Mouse (Mus musculus) liver, embryonic 12.5 days (tissue): ENCODE data around the gene Srsf6. TPM values are rescaled to one million over a fixed set of nuclear protein-coding genes. Genes with fewer than 3 reads are reported as not detected.
"Not testable (repeated sequence)": the region's sequence is repeated elsewhere in the genome, so short reads cannot be mapped to it uniquely, and the experiment has no call there.

Experiments
- ATAC-seq: fragments of 200-750 bp; cut with Nextera tagmentation; 2 replicates; pipeline ENCODE4 v1.8.0; 2017; ENCODE audit warnings: moderate number of reproducible peaks, mild to moderate bottlenecking, moderate library complexity
- H3K27ac ChIP-seq: fragments of 300-500 bp; sonication (generic); 2 replicates; pipeline ENCODE4 v1.5.1; 2016; ENCODE audit warnings: mild to moderate bottlenecking
- H3K27me3 ChIP-seq: fragments of 300-500 bp; sonication (generic); replicated peaks from 2 replicates; pipeline ENCODE4 v1.6.1; 2016; ENCODE audit warnings: mild to moderate bottlenecking, moderate library complexity
- H3K36me3 ChIP-seq: fragments of 300-500 bp; sonication (generic); 2 replicates; pipeline ENCODE4 v1.6.1; 2016; ENCODE audit warnings: mild to moderate bottlenecking, moderate library complexity
- H3K4me1 ChIP-seq: fragments of 300-500 bp; sonication (generic); 2 replicates; pipeline ENCODE4 v1.6.1; 2016
- H3K4me2 ChIP-seq: fragments of 300-500 bp; sonication (generic); 2 replicates; pipeline ENCODE4 v1.6.1; 2016; ENCODE audit warnings: mild to moderate bottlenecking, moderate library complexity
- H3K4me3 ChIP-seq: fragments of 300-500 bp; sonication (generic); 2 replicates; pipeline ENCODE4 v1.5.1; 2016; ENCODE audit warnings: mild to moderate bottlenecking, moderate library complexity
- H3K9ac ChIP-seq: fragments of 300-500 bp; sonication (generic); 2 replicates; pipeline ENCODE4 v1.6.1; 2016; ENCODE audit warnings: mild to moderate bottlenecking, moderate library complexity
- H3K9me3 ChIP-seq: fragments of 300-500 bp; sonication (generic); replicated peaks from 2 replicates; pipeline ENCODE4 v1.6.1; 2016; ENCODE audit warnings: mild to moderate bottlenecking, moderate library complexity
- WGBS: fragments of 180-500 bp; shearing (Covaris S2); methylation state at CpG from one replicate; pipeline ENCODE4 v1.1.7; 2016; ENCODE audit not compliant: insufficient replicate concordance; 5-methylcytosine and 5-hydroxymethylcytosine counted together
- polyA plus RNA-seq: library from polyadenylated mRNA; unstranded; fragments of >200 nt; fragmentation: Nextera tagmentation; extraction: Ambion mirVana; gene quantifications from 2 replicates; pipeline ENCODE4 v1.2.1, GENCODE M21; 2016

Gene Srsf6
- polyA plus RNA-seq = 168 and 174 TPM in 2 replicates

DNA sequence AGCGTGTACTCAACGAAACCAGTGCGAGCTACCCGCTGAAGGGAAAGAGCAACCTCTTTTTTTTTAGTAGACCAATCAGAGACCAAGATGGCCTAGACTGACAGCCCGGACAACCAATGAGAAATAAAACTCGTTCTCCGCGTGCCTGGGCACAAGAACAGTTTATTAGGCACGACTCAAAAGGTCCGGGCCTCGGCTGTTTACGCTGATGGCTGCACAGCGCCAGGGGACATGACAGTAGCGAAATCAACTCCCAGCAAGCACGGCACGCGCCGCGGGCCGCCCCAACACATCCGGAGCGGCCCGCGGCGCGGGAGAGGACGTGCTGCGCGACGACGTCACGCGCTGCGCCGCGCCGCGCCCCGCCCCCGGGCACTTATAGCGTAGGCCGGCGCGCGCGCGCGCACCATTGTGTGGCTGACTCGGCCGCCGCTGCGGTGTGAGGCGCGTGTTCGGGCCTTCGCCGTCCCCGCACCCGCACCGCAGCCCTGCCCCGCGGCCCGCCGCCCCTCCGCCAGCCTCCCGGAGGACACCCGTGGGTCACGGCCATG lies at the start of gene Srsf6:
Gene Srsf6, plus strand, starts transcription at position 406 of the 551 bp plus-strand sequence.
- peaks cover 38% of the 10 kb centered on the region for H3K36me3 ChIP-seq
- no peaks in the 10 kb centered on the region for H3K9me3 ChIP-seq
- ATAC-seq = peak; percentile 91
- H3K9ac ChIP-seq = peak within 1 kb of the TSS; percentile 97
- H3K27ac ChIP-seq = peak within 1 kb of the TSS; percentile 90
- H3K4me2 ChIP-seq = peak within 1 kb of the TSS; percentile 88
- H3K27me3 ChIP-seq = no peaks in the 10 kb centered on the region
- H3K4me3 ChIP-seq = peak within 1 kb of the TSS; percentile 88
- H3K4me1 ChIP-seq = peaks cover 41% of the 10 kb centered on the region
- under 1% methylated on average over 62 of the region's 68 CpGs for WGBS

DNA sequence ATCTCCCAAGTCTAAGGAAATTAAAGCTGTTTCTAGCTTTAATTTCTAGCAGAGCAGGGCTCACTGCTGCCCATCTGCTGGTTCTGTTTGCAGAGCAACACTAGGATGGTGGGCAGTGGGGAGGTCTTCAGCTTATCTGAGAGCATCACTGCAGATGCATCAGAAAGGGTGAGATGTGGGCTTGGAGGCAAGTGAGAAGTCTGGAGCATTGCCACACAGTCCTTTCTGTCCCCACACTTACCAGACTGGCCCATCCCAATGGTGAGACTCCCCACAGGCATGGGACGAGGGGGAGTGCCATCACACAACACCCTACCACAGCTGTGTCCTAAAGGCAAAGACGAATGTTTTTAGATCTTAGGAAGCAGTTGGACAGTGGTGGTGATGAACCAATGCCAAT lies 47.2 kb upstream of the Srsf6 start:
- no peaks in the 10 kb centered on the region for H3K27me3 ChIP-seq
- no peaks in the 10 kb centered on the region for H3K36me3 ChIP-seq
- H3K4me3 ChIP-seq = no peak overlapping the region
- no peak overlapping the region for H3K4me2 ChIP-seq
- no peak for ATAC-seq
- H3K4me1 ChIP-seq = no peaks in the 10 kb centered on the region
- no peak overlapping the region for H3K27ac ChIP-seq
- no peaks in the 10 kb centered on the region for H3K9me3 ChIP-seq
- 33% methylated on average over 2 of the region's 2 CpGs for WGBS
- H3K9ac ChIP-seq = no peak overlapping the region

DNA sequence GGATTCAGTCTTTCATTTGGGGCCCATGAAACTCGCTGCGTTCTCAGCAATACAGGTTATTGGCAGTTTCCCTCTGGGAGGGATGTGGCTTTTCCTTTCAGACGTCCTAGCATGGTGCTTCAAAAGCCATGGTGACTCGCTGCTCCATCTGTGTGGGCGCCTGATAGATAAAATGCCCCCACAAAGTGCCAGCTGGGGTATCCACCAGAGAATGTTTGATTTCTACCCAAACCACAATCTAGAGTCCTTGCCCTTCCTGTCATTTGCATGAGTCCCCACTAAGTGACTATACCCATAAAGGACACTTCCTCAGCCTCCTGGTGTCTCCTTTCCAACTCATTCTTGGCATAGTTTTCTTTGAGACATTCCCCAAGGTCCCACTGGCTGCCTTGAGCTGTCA lies 44.2 kb upstream of the Srsf6 start:
- H3K27ac ChIP-seq = no peak overlapping the region
- no peaks in the 10 kb centered on the region for H3K36me3 ChIP-seq
- no peak overlapping the region for H3K9ac ChIP-seq
- H3K27me3 ChIP-seq = no peaks in the 10 kb centered on the region
- no peaks in the 10 kb centered on the region for H3K9me3 ChIP-seq
- H3K4me3 ChIP-seq = no peak overlapping the region
- 58% methylated on average over 5 of the region's 5 CpGs for whole genome bisulfite sequencing
- ATAC-seq = no peak
- H3K4me1 ChIP-seq = no peaks in the 10 kb centered on the region
- no peak overlapping the region for H3K4me2 ChIP-seq

DNA sequence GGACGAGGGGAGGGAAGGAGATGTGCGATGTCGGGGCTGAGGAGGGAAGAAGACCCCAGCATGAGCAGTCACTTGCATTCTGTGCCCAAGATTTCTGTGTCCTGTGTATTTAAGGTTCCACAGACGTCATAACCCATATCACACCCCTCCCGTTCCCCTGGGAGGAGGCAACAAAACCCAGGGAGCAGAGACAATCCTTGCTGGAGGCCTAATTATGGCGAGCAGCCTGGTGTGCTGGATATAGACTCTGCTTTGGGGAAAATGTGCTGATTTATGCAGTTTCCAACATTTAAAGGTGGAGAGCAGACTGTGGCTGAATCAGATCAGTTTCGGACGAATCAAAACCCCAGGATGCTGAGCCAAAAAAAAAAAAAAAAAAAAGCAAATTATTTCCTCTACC lies 42.7 kb upstream of the Srsf6 start:
- Histone ChIP-seq H3K27me3 (no peaks in the 10 kb centered on the region), H3K4me3 (no peak overlapping the region), H3K36me3 (no peaks in the 10 kb centered on the region), H3K9me3 (no peaks in the 10 kb centered on the region), H3K4me2 (no peak overlapping the region), H3K9ac (no peak overlapping the region), H3K27ac (no peak overlapping the region), H3K4me1 (no peaks in the 10 kb centered on the region)
- ATAC-seq = no peak
- 71% methylated on average over 8 of the region's 8 CpGs for WGBS

DNA sequence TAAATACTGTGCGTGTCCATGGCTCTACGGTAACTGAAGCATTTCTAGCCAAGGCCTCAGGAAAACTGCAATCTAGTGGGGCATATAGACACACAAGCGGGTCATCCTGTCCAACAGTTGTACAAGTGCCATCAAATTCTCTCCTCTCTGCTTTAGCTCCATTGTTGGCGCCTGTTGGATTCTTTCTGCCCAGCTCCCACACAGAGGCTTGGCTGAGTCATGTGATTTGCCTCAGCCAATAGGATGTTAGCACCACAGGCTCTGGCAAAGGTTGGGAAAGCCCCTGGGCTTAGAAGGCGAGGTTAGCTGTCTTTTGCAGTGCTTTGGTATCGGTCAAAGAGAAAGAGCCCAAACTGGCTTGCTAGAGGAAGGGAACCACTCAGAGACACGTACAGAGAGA lies 42.1 kb upstream of the Srsf6 start:
- no peak overlapping the region for H3K4me3 ChIP-seq
- ATAC-seq = no peak
- WGBS = 58% methylated on average over 7 of the region's 7 CpGs
- no peaks in the 10 kb centered on the region for H3K9me3 ChIP-seq
- no peak overlapping the region for H3K27ac ChIP-seq
- H3K4me1 ChIP-seq = no peaks in the 10 kb centered on the region
- H3K4me2 ChIP-seq = no peak overlapping the region
- no peak overlapping the region for H3K9ac ChIP-seq
- no peaks in the 10 kb centered on the region for H3K27me3 ChIP-seq
- H3K36me3 ChIP-seq = no peaks in the 10 kb centered on the region

DNA sequence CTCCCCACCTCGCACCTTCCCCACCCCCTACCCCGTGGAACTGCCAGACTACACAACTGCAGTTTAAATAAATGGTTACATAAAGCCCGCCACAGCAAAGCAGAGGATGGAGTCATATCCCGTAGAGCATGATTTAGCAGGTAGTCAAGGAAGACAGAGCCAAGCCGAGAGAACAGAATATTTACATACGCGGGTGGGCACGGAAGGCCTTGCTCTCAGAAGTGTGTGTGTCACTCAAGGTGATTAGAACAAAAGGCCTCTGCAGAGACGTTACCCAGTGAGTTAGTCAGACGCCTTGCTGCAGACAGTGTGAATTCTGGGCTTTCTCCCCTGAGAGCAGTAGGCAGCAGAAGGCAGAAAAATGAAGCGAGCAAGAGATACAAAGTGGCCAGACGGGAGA lies 41.6 kb upstream of the Srsf6 start:
- Histone ChIP-seq H3K4me3 (no peak overlapping the region), H3K36me3 (no peaks in the 10 kb centered on the region), H3K27ac (no peak overlapping the region), H3K4me1 (no peaks in the 10 kb centered on the region), H3K4me2 (no peak overlapping the region), H3K9me3 (no peaks in the 10 kb centered on the region), H3K27me3 (no peaks in the 10 kb centered on the region), H3K9ac (no peak overlapping the region)
- ATAC-seq = no peak
- WGBS = 70% methylated on average over 12 of the region's 12 CpGs

DNA sequence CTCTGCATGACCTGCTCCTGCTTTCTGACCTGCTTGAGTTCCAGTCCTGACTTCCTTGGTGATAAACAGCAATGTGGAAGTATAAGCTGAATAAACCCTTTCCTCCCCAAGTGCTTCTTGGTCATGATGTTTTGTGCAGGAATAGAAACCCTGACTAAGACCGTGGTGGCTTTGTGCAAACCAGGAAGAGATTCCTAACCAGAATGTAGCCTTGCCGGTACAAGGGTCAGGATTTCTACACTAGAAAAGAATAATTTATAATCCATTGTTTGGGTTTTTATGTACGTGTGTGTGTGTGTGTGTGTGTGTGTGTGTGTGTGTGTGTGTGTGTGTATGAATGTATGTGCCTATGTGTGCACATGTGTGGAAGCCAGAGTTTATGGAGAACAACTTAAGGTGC lies 38.3 kb upstream of the Srsf6 start:
- H3K36me3 ChIP-seq, ATAC-seq, H3K4me1 ChIP-seq, H3K4me2 ChIP-seq, H3K27me3 ChIP-seq, H3K4me3 ChIP-seq, H3K9ac ChIP-seq, H3K27ac ChIP-seq, H3K9me3 ChIP-seq: not testable (repeated sequence)
- WGBS = 66% methylated on average over 3 of the region's 3 CpGs

DNA sequence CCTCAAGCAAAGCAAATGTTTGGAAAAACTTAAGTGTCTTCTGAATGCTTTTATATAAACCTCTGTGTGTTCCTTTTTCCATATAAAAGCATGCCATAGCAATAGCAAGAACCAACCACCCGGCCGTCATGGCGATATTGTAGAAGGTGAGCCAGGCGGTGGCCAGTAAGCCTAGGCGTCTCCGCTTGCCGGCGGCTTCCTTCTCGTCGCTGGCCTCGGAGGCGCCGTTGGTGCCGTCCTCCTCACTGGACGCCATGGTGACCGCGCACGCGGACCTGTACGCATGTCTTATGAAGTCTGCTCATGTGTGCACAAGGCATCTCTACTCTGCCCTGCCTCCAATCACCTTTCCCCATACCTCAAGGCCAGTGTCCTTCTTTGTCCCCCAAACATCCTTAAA lies 32.1 kb upstream of the Srsf6 start:
- H3K4me1 ChIP-seq, ATAC-seq, H3K9me3 ChIP-seq, H3K36me3 ChIP-seq, H3K27ac ChIP-seq, H3K27me3 ChIP-seq, H3K4me2 ChIP-seq, H3K4me3 ChIP-seq, H3K9ac ChIP-seq: not testable (repeated sequence)
- WGBS = 73% methylated on average over 20 of the region's 20 CpGs

DNA sequence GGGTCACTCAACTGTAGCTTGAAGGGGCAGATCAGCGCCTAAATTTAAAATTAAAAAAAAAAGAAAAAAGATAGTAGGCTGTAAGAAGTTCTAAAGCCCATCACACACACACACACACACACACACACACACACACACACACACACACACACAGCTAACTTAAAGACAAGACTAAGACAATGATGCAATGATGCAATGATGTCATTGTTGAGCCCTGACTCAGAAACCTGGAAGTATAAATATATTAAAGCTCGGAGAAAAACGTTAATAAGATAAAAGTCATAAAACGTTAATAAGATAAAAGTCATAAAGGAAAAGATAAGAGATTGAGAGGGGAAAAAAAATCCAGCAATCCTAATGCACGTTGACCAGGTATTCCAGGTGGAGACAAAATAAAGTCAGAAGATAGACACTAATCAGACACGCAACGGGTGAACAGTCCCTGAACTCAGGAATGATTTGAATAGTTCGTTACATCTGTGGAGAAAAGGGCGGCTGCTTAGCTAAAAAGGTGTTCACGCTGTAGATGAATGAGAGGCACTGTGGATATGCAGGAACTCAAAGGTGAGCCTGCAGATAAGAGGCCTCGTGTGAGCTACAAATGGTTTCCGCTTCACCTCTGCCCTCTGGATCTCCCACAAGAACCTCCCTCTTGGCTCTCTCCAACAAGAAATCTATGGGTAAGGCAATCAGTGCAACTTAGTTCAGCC lies 31.3 kb upstream of the Srsf6 start:
- Histone ChIP-seq H3K36me3 (no peaks in the 10 kb centered on the region), H3K4me1 (no peaks in the 10 kb centered on the region), H3K9ac (no peak overlapping the region), H3K4me2 (no peak overlapping the region), H3K27ac (no peak overlapping the region), H3K4me3 (no peak overlapping the region), H3K27me3 (no peaks in the 10 kb centered on the region), H3K9me3 (no peaks in the 10 kb centered on the region)
- WGBS = 57% methylated on average over 12 of the region's 12 CpGs
- no peak for ATAC-seq

DNA sequence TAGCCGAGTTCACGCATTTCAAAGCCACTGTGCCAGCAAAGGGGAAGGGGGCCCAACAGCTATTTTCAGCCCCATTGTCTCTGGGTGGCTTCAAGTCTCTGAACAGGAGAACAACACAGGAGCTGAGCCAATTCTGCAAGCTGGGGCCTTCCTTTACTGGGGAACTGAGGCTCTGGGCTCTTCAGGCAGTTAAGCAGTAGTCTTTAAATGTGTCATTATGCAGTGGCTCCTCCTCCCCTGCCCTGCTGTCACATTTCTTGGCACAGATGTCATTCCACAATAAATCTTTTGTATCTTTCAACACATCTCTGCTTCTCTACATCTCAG lies 30.8 kb upstream of the Srsf6 start:
- no peaks in the 10 kb centered on the region for H3K27me3 ChIP-seq
- H3K27ac ChIP-seq = no peak overlapping the region
- no peak overlapping the region for H3K4me3 ChIP-seq
- 43% methylated on average over 2 of the region's 2 CpGs for WGBS
- H3K9ac ChIP-seq = no peak overlapping the region
- no peaks in the 10 kb centered on the region for H3K36me3 ChIP-seq
- ATAC-seq = no peak
- H3K9me3 ChIP-seq = no peaks in the 10 kb centered on the region
- no peaks in the 10 kb centered on the region for H3K4me1 ChIP-seq
- H3K4me2 ChIP-seq = no peak overlapping the region

DNA sequence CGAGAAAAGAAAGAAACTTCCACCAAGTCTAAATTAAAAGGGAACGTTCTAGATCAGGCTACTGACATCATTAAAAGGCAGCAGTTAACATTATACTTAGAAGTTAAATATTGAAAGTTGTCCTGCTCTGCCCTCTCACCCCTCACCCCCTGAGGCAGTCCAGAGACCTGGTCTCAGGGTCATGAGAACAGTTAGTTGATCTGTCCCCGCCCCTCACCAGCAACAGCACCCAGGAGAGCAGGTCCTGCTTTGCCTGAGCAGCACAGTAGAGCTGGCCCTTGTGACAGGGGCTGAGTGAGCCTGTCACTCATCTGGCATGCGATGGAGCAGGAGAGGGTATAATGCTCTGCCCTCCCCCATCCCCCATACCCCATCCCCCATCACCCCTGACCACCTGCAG lies 25.4 kb upstream of the Srsf6 start:
- WGBS = 57% methylated on average over 4 of the region's 4 CpGs

DNA sequence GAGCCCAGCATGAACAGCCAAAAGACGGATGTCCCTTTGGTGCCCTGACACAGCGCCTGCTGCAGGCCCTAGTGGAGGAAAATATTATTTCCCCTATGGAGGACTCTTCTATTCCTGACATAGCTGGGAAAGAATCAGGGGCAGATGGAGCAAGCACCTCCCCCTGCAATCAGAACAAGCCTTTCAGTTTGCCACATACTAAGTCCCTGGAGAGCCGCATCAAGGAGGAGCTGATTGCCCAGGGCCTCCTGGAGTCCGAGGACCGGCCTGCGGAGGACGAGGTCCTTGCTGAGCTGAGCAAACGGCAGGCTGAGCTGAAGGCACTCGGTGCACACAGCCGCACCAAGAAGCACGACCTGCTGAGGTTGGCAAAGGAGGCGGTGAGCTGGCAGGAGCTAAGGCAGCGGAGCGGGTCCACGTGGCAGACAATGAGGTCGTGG lies 23.3 kb upstream of the Srsf6 start:
- WGBS = 25% methylated on average over 16 of the region's 16 CpGs
- Histone ChIP-seq H3K4me3 (no peak overlapping the region), H3K36me3 (no peaks in the 10 kb centered on the region), H3K4me1 (no peaks in the 10 kb centered on the region), H3K27me3 (peaks cover 9% of the 10 kb centered on the region; the same call in 1 of the 2 replicates), H3K9ac (no peak overlapping the region), H3K9me3 (no peaks in the 10 kb centered on the region), H3K4me2 (no peak overlapping the region), H3K27ac (no peak overlapping the region)
- ATAC-seq = no peak

More for the DNA sequence above, 25.4 kb upstream of the Srsf6 start:
- no peak overlapping the region for H3K4me3 ChIP-seq
- H3K27ac ChIP-seq = no peak overlapping the region
- no peaks in the 10 kb centered on the region for H3K36me3 ChIP-seq
- no peak overlapping the region for H3K4me2 ChIP-seq
- peaks cover 9% of the 10 kb centered on the region; the same call in 1 of the 2 replicates for H3K27me3 ChIP-seq
- no peak overlapping the region for H3K9ac ChIP-seq
- peak; percentile 69 for ATAC-seq
- H3K9me3 ChIP-seq = no peaks in the 10 kb centered on the region
- no peaks in the 10 kb centered on the region for H3K4me1 ChIP-seq

DNA sequence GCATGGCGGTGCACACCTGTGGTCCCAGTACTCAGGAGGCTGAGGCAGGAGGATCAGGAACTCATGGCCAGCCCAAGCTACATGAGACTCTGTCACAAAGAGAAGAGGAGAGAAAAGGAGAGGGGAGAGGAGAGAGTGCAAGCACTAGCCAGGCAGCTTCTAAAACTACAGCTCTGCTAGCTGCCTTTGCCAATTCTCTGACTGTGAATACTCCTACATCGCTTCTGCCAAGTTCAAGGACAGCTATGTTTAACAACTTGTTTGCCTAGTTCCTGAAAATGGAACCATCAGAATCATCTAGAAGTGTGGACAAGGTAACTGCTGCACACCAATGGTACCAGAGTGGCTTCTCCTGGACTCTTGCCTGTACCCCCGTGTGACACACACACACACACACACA lies 17.3 kb upstream of the Srsf6 start:
- Histone ChIP-seq H3K4me3 (no peak overlapping the region), H3K4me2 (no peak overlapping the region), H3K27me3 (no peaks in the 10 kb centered on the region; the same call in 1 of the 2 replicates), H3K27ac (no peak overlapping the region), H3K36me3 (no peaks in the 10 kb centered on the region), H3K9ac (no peak overlapping the region), H3K4me1 (no peaks in the 10 kb centered on the region), H3K9me3 (no peaks in the 10 kb centered on the region)
- 50% methylated on average over 3 of the region's 3 CpGs for WGBS
- ATAC-seq = no peak
